Mouse (Mus musculus) C2C12 (cell line): ENCODE results near the gene Kcnq5. TPM values are rescaled to one million over a fixed set of nuclear protein-coding genes. Genes with fewer than 3 reads are reported as not detected.

ENCODE experiments used
- H3K27me3 ChIP-seq: one replicate; pipeline ENCODE4 v1.6.1; 2011; ENCODE audit not compliant: control insufficient read depth, insufficient read depth, insufficient read length
- H3K36me3 ChIP-seq: one replicate; pipeline ENCODE4 v1.6.1; 2011; ENCODE audit not compliant: control insufficient read depth, insufficient read depth
- H3K4me3 ChIP-seq: one replicate; pipeline ENCODE4 v1.5.1; 2011; ENCODE audit warnings: mild to moderate bottlenecking, control low read depth; ENCODE audit not compliant: poor library complexity, insufficient read depth, severe bottlenecking
- H3K79me2 ChIP-seq: one replicate; pipeline ENCODE4 v1.6.1; 2011; ENCODE audit not compliant: control insufficient read depth, insufficient read depth
- H3K79me3 ChIP-seq: one replicate; pipeline ENCODE4 v1.6.1; 2011; ENCODE audit warnings: low read depth, control low read depth
- H3ac ChIP-seq: one replicate; pipeline ENCODE3; 2011; ENCODE audit warnings: low read depth; ENCODE audit not compliant: control insufficient read depth, insufficient read length
- CEBPB ChIP-seq: IDR thresholded peaks from one replicate; pipeline ENCODE4 v1.6.1; 2011; ENCODE audit warnings: low read depth, mild to moderate bottlenecking, control low read depth, moderate library complexity
- CTCF ChIP-seq: IDR thresholded peaks from one replicate; pipeline ENCODE4 v1.5.1; 2011; ENCODE audit not compliant: control insufficient read depth, insufficient read depth, insufficient read length
- FOSL1 ChIP-seq: IDR thresholded peaks from one replicate; pipeline ENCODE4 v1.8.0; 2011; ENCODE audit warnings: mild to moderate bottlenecking, low read length; ENCODE audit not compliant: poor library complexity, insufficient read depth, severe bottlenecking
- MAX ChIP-seq: IDR thresholded peaks from one replicate; pipeline ENCODE4 v1.6.1; 2011; ENCODE audit warnings: mild to moderate bottlenecking, control low read depth
- MYOD1 ChIP-seq: IDR thresholded peaks from one replicate; pipeline ENCODE4 v1.6.1; 2011; ENCODE audit warnings: low read depth; ENCODE audit not compliant: control insufficient read depth, insufficient read length
- MYOG ChIP-seq: IDR thresholded peaks from one replicate; pipeline ENCODE4 v1.6.1; 2011; ENCODE audit not compliant: control insufficient read depth, insufficient read length; ENCODE audit errors: extremely low read depth
- USF1 ChIP-seq: IDR thresholded peaks from one replicate; pipeline ENCODE4 v1.6.1; 2011; ENCODE audit warnings: low read depth, mild to moderate bottlenecking, control low read depth, moderate library complexity
- polyA plus RNA-seq: library from polyadenylated mRNA; unstranded; fragments of >200 nt; fragmentation: generic; extraction: Trizol; gene quantifications from one replicate; pipeline ENCODE4 v1.2.1, GENCODE M21; 2012; ENCODE audit warnings: missing spikeins

The Kcnq5 gene
- polyA plus RNA-seq, 1 experiment, result not detected

GRCm38 (mm10) chr1:21940831-21941230 lies 20.9 kb downstream of the Kcnq5 start:
- Histone ChIP-seq H3K79me3 (no peaks in the 10 kb centered on the region), H3ac (no peak overlapping the region), H3K36me3 (no peaks in the 10 kb centered on the region), H3K79me2 (no peaks in the 10 kb centered on the region), H3K4me3 (no peak overlapping the region), H3K27me3 (no peaks in the 10 kb centered on the region)
- TF ChIP-seq CEBPB (no peak), USF1 (no peak), FOSL1 (no peak), MAX (no peak), CTCF (no peak), MYOD1 (no peak), MYOG (no peak)

- TF ChIP-seq USF1, result no peak
- TF ChIP-seq MYOD1, result no peak
- no peak for TF ChIP-seq CEBPB
- no peak for TF ChIP-seq CTCF
- no peak for TF ChIP-seq MAX
- TF ChIP-seq MYOG, result no peak
- no peak for TF ChIP-seq FOSL1
Observed at GRCm38 (mm10) chr1:21927182-21927581, 34.6 kb downstream of the Kcnq5 start.

GRCm38 (mm10) chr1:21923293-21923642 lies 38.5 kb downstream of the Kcnq5 start:
- H3K4me3 ChIP-seq, result no peak overlapping the region
- H3K79me2 ChIP-seq, result no peaks in the 10 kb centered on the region
- H3K27me3 ChIP-seq, result no peaks in the 10 kb centered on the region
- H3K79me3 ChIP-seq, result no peaks in the 10 kb centered on the region
- TF ChIP-seq MAX (no peak), MYOD1 (no peak)
- no peaks in the 10 kb centered on the region for H3K36me3 ChIP-seq
- H3ac ChIP-seq, result no peak overlapping the region

More at GRCm38 (mm10) chr1:21927182-21927581, 34.6 kb downstream of the Kcnq5 start:
- H3K27me3 ChIP-seq, result no peaks in the 10 kb centered on the region
- no peaks in the 10 kb centered on the region for H3K36me3 ChIP-seq
- H3K79me3 ChIP-seq, result no peaks in the 10 kb centered on the region
- H3K4me3 ChIP-seq, result no peak overlapping the region
- no peaks in the 10 kb centered on the region for H3K79me2 ChIP-seq
- H3ac ChIP-seq, result no peak overlapping the region

- no peak overlapping the region for H3ac ChIP-seq
- no peaks in the 10 kb centered on the region for H3K27me3 ChIP-seq
- no peak for TF ChIP-seq MYOD1
- H3K4me3 ChIP-seq, result no peak overlapping the region
- H3K36me3 ChIP-seq, result no peaks in the 10 kb centered on the region
- H3K79me3 ChIP-seq, result no peaks in the 10 kb centered on the region
- H3K79me2 ChIP-seq, result no peaks in the 10 kb centered on the region
Observed at GRCm38 (mm10) chr1:21922578-21923292, 39.0 kb downstream of the Kcnq5 start.

GRCm38 (mm10) chr1:21919276-21919675 lies 42.5 kb downstream of the Kcnq5 start:
- Histone ChIP-seq H3K36me3 (no peaks in the 10 kb centered on the region), H3K79me3 (no peaks in the 10 kb centered on the region), H3K79me2 (no peaks in the 10 kb centered on the region), H3K4me3 (no peak overlapping the region), H3K27me3 (no peaks in the 10 kb centered on the region), H3ac (no peak overlapping the region)
- no peak for TF ChIP-seq FOSL1
- TF ChIP-seq MYOD1, result no peak
- no peak for TF ChIP-seq USF1
- no peak for TF ChIP-seq CEBPB
- TF ChIP-seq MAX, result no peak
- no peak for TF ChIP-seq MYOG
- no peak for TF ChIP-seq CTCF

GRCm38 (mm10) chr1:21896067-21896719 lies 65.5 kb downstream of the Kcnq5 start:
- TF ChIP-seq MYOG (no peak), USF1 (no peak), FOSL1 (no peak), MYOD1 (no peak)
- no peaks in the 10 kb centered on the region for H3K79me2 ChIP-seq
- no peak overlapping the region for H3ac ChIP-seq
- no peaks in the 10 kb centered on the region for H3K79me3 ChIP-seq
- H3K36me3 ChIP-seq, result no peaks in the 10 kb centered on the region
- no peak overlapping the region for H3K4me3 ChIP-seq
- H3K27me3 ChIP-seq, result no peaks in the 10 kb centered on the region
